Mouse (Mus musculus) embryonic facial prominence, embryonic 13.5 days (tissue): ENCODE measurements at regions not wholly inside any gene's neighbourhood (a gene's known extent, or its start where the extent isn't known, plus 50 kb on each side); places are given as distances from the start of the nearest gene placed in this dataset.

Experiments used
- ATAC-seq: fragments of 200-750 bp; cut with Nextera tagmentation; 2 replicates; pipeline ENCODE4 v1.8.0; 2017; ENCODE audit warnings: low read depth; ENCODE audit not compliant: insufficient number of reproducible peaks, insufficient read depth, low FRiP score, low TSS enrichment
- H3K27ac ChIP-seq: fragments of 300-500 bp; sonication (generic); 2 replicates; pipeline ENCODE4 v1.5.1; 2015; ENCODE audit warnings: moderate library complexity, mild to moderate bottlenecking, inconsistent platforms
- H3K27me3 ChIP-seq: fragments of 300-500 bp; sonication (generic); 2 replicates; pipeline ENCODE4 v1.6.1; 2015; ENCODE audit warnings: mild to moderate bottlenecking, inconsistent platforms
- H3K36me3 ChIP-seq: fragments of 300-500 bp; sonication (generic); 2 replicates; pipeline ENCODE4 v1.6.1; 2015; ENCODE audit warnings: mild to moderate bottlenecking, inconsistent platforms
- H3K4me1 ChIP-seq: fragments of 300-500 bp; sonication (generic); 2 replicates; pipeline ENCODE4 v1.6.1; 2015; ENCODE audit warnings: inconsistent platforms
- H3K4me2 ChIP-seq: fragments of 300-500 bp; sonication (generic); 2 replicates; pipeline ENCODE4 v1.6.1; 2015; ENCODE audit warnings: moderate library complexity, mild to moderate bottlenecking, inconsistent platforms
- H3K4me3 ChIP-seq: fragments of 300-500 bp; sonication (generic); 2 replicates; pipeline ENCODE4 v1.5.1; 2015; ENCODE audit warnings: mild to moderate bottlenecking, inconsistent platforms
- H3K9ac ChIP-seq: fragments of 300-500 bp; sonication (generic); 2 replicates; pipeline ENCODE4 v1.6.1; 2015; ENCODE audit warnings: mild to moderate bottlenecking, inconsistent platforms
- H3K9me3 ChIP-seq: fragments of 300-500 bp; sonication (generic); 2 replicates; pipeline ENCODE4 v1.6.1; 2016; ENCODE audit warnings: inconsistent platforms
- WGBS: fragments of 180-500 bp; shearing (Covaris S2); methylation state at CpG from one replicate; pipeline ENCODE4 v1.1.7; 2015; ENCODE audit warnings: mixed read lengths; 5-methylcytosine and 5-hydroxymethylcytosine counted together

DNA sequence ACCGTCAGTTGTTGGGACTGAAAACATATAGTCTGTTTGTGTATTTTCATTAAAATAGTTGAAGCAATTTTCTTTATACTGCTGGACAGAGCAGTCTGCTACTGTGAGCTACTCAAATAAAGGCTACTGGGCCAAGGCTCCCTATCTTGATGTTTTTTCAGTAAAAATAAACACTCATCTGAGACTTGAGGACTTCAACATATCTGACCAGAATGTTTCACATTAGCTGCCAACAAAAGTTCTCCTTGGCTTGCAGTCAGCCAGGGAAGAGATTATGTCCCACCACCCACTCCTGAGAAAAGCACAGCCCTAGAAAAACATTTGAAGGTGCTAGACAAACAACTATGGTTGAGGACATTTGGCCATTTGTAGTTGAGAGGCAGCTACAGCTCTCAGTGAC is 950.9 kb downstream of the 5730522E02Rik start:
- Histone ChIP-seq H3K4me3 (no peak overlapping the region), H3K9ac (no peak overlapping the region), H3K4me1 (no peaks in the 10 kb centered on the region), H3K27me3 (no peaks in the 10 kb centered on the region), H3K9me3 (no peaks in the 10 kb centered on the region), H3K4me2 (no peak overlapping the region), H3K27ac (no peak overlapping the region), H3K36me3 (no peaks in the 10 kb centered on the region)
- ATAC-seq = no peak
- WGBS = 87% methylated on average over 1 of the region's 1 CpGs

DNA sequence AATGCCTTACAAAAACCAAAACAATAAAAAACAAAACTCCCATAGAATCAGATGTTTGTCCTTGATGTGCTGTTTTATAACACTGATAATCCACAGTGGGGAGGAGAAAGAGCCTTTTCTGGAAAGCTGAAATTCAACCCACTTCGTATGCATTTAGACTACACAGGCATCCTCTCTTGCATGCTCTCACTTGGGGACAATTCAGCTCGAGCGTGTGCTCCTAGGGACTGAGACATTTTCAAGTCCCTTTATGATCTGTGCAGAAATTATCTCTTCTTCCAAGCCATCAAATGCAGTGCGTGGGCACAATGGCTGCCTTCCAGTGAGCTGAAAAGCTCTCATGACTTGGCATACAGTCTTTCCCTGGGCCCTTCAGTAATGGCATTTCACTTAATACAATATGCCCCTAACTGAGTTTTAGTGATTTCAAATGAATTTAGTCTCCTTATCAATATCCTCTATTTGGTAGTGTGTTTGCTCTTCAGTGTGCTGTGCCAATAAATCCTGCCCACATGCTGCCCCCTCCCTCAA is 977.1 kb downstream of the 5730522E02Rik start:
- H3K9ac ChIP-seq = no peak overlapping the region
- no peaks in the 10 kb centered on the region for H3K4me1 ChIP-seq
- H3K27ac ChIP-seq = no peak overlapping the region
- ATAC-seq = no peak
- H3K4me3 ChIP-seq = no peak overlapping the region
- H3K9me3 ChIP-seq = no peaks in the 10 kb centered on the region
- WGBS = 72% methylated on average over 4 of the region's 4 CpGs
- no peaks in the 10 kb centered on the region for H3K36me3 ChIP-seq
- no peaks in the 10 kb centered on the region for H3K27me3 ChIP-seq
- H3K4me2 ChIP-seq = no peak overlapping the region
